Mouse (Mus musculus) thymus, adult 2 months (tissue): ENCODE data around the gene 4930435E12Rik.

Experiments used
- CTCF ChIP-seq: fragments of 200-500 bp; IDR thresholded peaks from 2 replicates; pipeline ENCODE4 v1.5.1; 2012; ENCODE audit warnings: mild to moderate bottlenecking, control low read depth, low read length, moderate library complexity, borderline replicate concordance; ENCODE audit not compliant: control insufficient read depth, poor library complexity, insufficient read depth; ENCODE audit errors: extremely low read depth
- POLR2A ChIP-seq: fragments of 200-500 bp; IDR thresholded peaks from 2 replicates; pipeline ENCODE4 v1.6.1; 2012; ENCODE audit warnings: mild to moderate bottlenecking, low read length, control low read depth, moderate library complexity; ENCODE audit not compliant: control insufficient read depth, poor library complexity, insufficient read depth; ENCODE audit errors: extremely low read depth

DNA sequence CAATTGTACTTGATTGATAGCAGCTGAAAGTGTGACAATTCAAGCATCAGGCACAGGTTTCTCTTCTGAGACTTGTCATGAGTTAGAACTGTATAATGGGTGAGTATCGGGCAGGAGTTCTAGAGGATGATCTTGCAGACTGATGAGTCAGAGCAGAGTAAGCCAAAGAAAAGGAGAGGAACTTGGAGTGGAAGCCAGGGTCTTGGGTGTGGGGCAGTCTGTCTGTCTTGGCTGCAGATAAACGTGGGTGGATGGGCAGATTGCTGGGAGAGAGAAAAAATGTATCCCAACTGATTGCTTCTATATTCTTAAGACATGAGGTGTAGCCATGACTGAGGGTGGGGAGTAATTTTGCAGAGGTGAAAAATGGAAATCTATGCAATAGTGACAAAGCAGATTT lies 46.6 kb downstream of the 4930435E12Rik start:
- TF ChIP-seq POLR2A (no peak), CTCF (no peak)
